Mouse (Mus musculus): ENCODE measurements around the gene Atp11b.

- TF ChIP-seq POLR2A (IDR thresholded peaks at IDR 0.05; ENCODE audit: low read depth, low read length) = no peak
- TF ChIP-seq CTCF (IDR thresholded peaks at IDR 0.05; ENCODE audit: extremely low read depth, insufficient read length, insufficient replicate concordance, low read depth, low read length) = no peak
Measured at GRCm38 (mm10) chr3:35762735-35763134, 8.8 kb downstream of the Atp11b start.

Measured in small intestine, adult 2 months (tissue).